Mouse (Mus musculus) CH12.LX (cell line): ENCODE data around the gene Rxrg. TPM values are rescaled to one million over a fixed set of nuclear protein-coding genes. Genes with fewer than 3 reads are reported as not detected.

Experiments
- DNase-seq: peaks from one replicate; pipeline ENCODE4 v3.0.0-alpha.2; 2013; ENCODE audit errors: extremely low read depth
- H3K27ac ChIP-seq: 2 replicates; pipeline ENCODE4 v1.5.1; 2012; ENCODE audit warnings: low read depth, mild to moderate bottlenecking, control low read depth, moderate library complexity; ENCODE audit not compliant: insufficient read depth
- H3K27me3 ChIP-seq: replicated peaks from 2 replicates; pipeline ENCODE3; 2012; ENCODE audit warnings: inconsistent platforms
- H3K36me3 ChIP-seq, 2 experiments: replicated peaks in 1 of 2; 2 replicates each; pipeline versions ENCODE3 to v1.6.1; 2012; ENCODE audit warnings: inconsistent platforms in 1 of 2, low read length in 1 of 2, mild to moderate bottlenecking in 1 of 2, mixed read lengths in 1 of 2, moderate library complexity in 1 of 2; ENCODE audit not compliant: control insufficient read depth in 1 of 2, insufficient read depth in 1 of 2
- H3K4me1 ChIP-seq, 2 experiments: 2 replicates each; pipeline ENCODE4 v1.6.1; 2012; ENCODE audit warnings: inconsistent platforms in 1 of 2, moderate library complexity in 1 of 2; ENCODE audit not compliant: insufficient read depth in 2 of 2, control insufficient read depth in 1 of 2
- H3K4me2 ChIP-seq: 2 replicates; pipeline ENCODE4 v1.6.1; 2012; ENCODE audit warnings: low read depth, mild to moderate bottlenecking, control low read depth; ENCODE audit not compliant: poor library complexity, insufficient read depth, severe bottlenecking
- H3K4me3 ChIP-seq, 3 experiments: fragments of 150-350 bp in 1 of 3; sonication (generic) in 1 of 3; replicated peaks in 1 of 3; 2 replicates each; pipeline versions ENCODE3 to v1.5.1; 2011 to 2012; ENCODE audit warnings: low read depth in 2 of 3, low read length in 2 of 3, mild to moderate bottlenecking in 2 of 3, moderate library complexity in 2 of 3, control low read depth in 1 of 3, improper control_type of control experiment in 1 of 3, inconsistent platforms in 1 of 3, mixed read lengths in 1 of 3; ENCODE audit not compliant: poor library complexity in 1 of 3
- H3K79me2 ChIP-seq: replicated peaks from 2 replicates; pipeline ENCODE4 v1.6.1; 2012; ENCODE audit warnings: mild to moderate bottlenecking, moderate library complexity; ENCODE audit not compliant: control insufficient read depth, poor library complexity, insufficient read depth, severe bottlenecking; ENCODE audit errors: extremely low read depth
- H3K9ac ChIP-seq: 2 replicates; pipeline ENCODE4 v1.6.1; 2012; ENCODE audit warnings: low read depth, mild to moderate bottlenecking, control low read depth, moderate library complexity; ENCODE audit not compliant: insufficient read depth
- H3K9me3 ChIP-seq: replicated peaks from 2 replicates; pipeline ENCODE3; 2012; ENCODE audit warnings: low read length, inconsistent platforms, mixed read lengths
- BHLHE40 ChIP-seq: IDR thresholded peaks from 2 replicates; pipeline ENCODE4 v1.6.1; 2011; ENCODE audit warnings: mild to moderate bottlenecking, low read depth, low read length, improper control_type of control experiment
- CHD2 ChIP-seq: IDR thresholded peaks from 2 replicates; pipeline ENCODE4 v1.6.1; 2011; ENCODE audit warnings: low read length, improper control_type of control experiment
- CTCF ChIP-seq, 2 experiments: IDR thresholded peaks in 1 of 2; conservative IDR thresholded peaks in 1 of 2; 2 replicates each; pipeline ENCODE4 v1.5.1; 2011 to 2012; ENCODE audit warnings: low read depth in 2 of 2, low read length in 2 of 2, improper control_type of control experiment in 1 of 2, inconsistent platforms in 1 of 2, mild to moderate bottlenecking in 1 of 2, moderate library complexity in 1 of 2
- E2F4 ChIP-seq: IDR thresholded peaks from 2 replicates; pipeline ENCODE4 v1.6.1; 2011; ENCODE audit warnings: low read depth, low read length, improper control_type of control experiment; ENCODE audit not compliant: insufficient replicate concordance
- EP300 ChIP-seq: IDR thresholded peaks from 2 replicates; pipeline ENCODE4 v1.6.1; 2011; ENCODE audit warnings: low read length, improper control_type of control experiment
- GABPA ChIP-seq: IDR thresholded peaks from 2 replicates; pipeline ENCODE4 v1.6.1; 2012; ENCODE audit warnings: low read depth, low read length, improper control_type of control experiment, inconsistent platforms; ENCODE audit not compliant: insufficient replicate concordance
- KAT2A ChIP-seq: IDR thresholded peaks from 2 replicates; pipeline ENCODE4 v1.6.1; 2012; ENCODE audit warnings: low read length, improper control_type of control experiment, inconsistent platforms; ENCODE audit not compliant: insufficient replicate concordance
- MAFK ChIP-seq: IDR thresholded peaks from 2 replicates; pipeline ENCODE4 v1.6.1; 2011; ENCODE audit warnings: low read length, improper control_type of control experiment; ENCODE audit not compliant: insufficient replicate concordance
- MAX ChIP-seq: IDR thresholded peaks from 2 replicates; pipeline ENCODE4 v1.6.1; 2011; ENCODE audit warnings: low read length, improper control_type of control experiment
- MAZ ChIP-seq: IDR thresholded peaks from 2 replicates; pipeline ENCODE4 v1.6.1; 2012; ENCODE audit warnings: low read depth, mild to moderate bottlenecking, inconsistent platforms, low read length, improper control_type of control experiment, moderate library complexity
- MEF2A ChIP-seq: IDR thresholded peaks from 2 replicates; pipeline ENCODE4 v1.6.1; 2014; ENCODE audit warnings: low read depth, mild to moderate bottlenecking, inconsistent platforms, low read length, improper control_type of control experiment, borderline replicate concordance
- NELFE ChIP-seq: IDR thresholded peaks from 2 replicates; pipeline ENCODE4 v1.6.1; 2011; ENCODE audit warnings: low read depth, low read length, improper control_type of control experiment
- NRF1 ChIP-seq: IDR thresholded peaks from 2 replicates; pipeline ENCODE4 v1.6.1; 2014; ENCODE audit warnings: low read depth, mild to moderate bottlenecking, inconsistent platforms, low read length, improper control_type of control experiment, moderate library complexity
- PAX5 ChIP-seq: IDR thresholded peaks from 2 replicates; pipeline ENCODE4 v1.6.1; 2012; ENCODE audit warnings: low read length, inconsistent platforms, mixed read lengths
- RAD21 ChIP-seq: IDR thresholded peaks from 2 replicates; pipeline ENCODE4 v1.6.1; 2011; ENCODE audit warnings: low read depth, mild to moderate bottlenecking, low read length, improper control_type of control experiment, moderate library complexity
- SMC3 ChIP-seq: IDR thresholded peaks from 2 replicates; pipeline ENCODE4 v1.6.1; 2011; ENCODE audit warnings: low read depth, low read length, improper control_type of control experiment
- UBTF ChIP-seq: IDR thresholded peaks from 2 replicates; pipeline ENCODE4 v1.6.1; 2012; ENCODE audit warnings: low read depth, mild to moderate bottlenecking, inconsistent platforms, low read length, improper control_type of control experiment, moderate library complexity
- USF1 ChIP-seq: IDR thresholded peaks from 2 replicates; pipeline ENCODE4 v1.6.1; 2014; ENCODE audit warnings: low read depth, mild to moderate bottlenecking, inconsistent platforms, low read length, improper control_type of control experiment
- USF2 ChIP-seq: conservative IDR thresholded peaks from 2 replicates; pipeline ENCODE4 v1.6.1; 2011; ENCODE audit warnings: low read depth, low read length, improper control_type of control experiment
- ZMIZ1 ChIP-seq: IDR thresholded peaks from 2 replicates; pipeline ENCODE4 v1.6.1; 2012; ENCODE audit warnings: low read depth, mild to moderate bottlenecking, inconsistent platforms, low read length, improper control_type of control experiment
- ZNF384 ChIP-seq: IDR thresholded peaks from 2 replicates; pipeline ENCODE4 v1.6.1; 2012; ENCODE audit warnings: low read depth, low read length, improper control_type of control experiment, inconsistent platforms
- dilution Hi-C: fragments of 300-500 bp; cut with MboI; formaldehyde crosslinking; loops from 2 replicates; pipeline ENCODE4 v1.14.3; 2020; ENCODE audit warnings: low sequenced_read_pairs; ENCODE audit not compliant: extremely low pct_unique_long_range_greater_than_20kb, extremely low pct_ligation_motif_present
- in situ Hi-C: fragments of 300-500 bp; cut with MboI; formaldehyde crosslinking; loops from 3 replicates; pipeline ENCODE4 v1.14.3; 2019; ENCODE audit warnings: low sequenced_read_pairs, low pct_ligation_motif_present, low pct_unique_long_range_greater_than_20kb, mixed read lengths
- polyA plus RNA-seq: library from polyadenylated mRNA; unstranded; fragments of >175 nt; gene quantifications from 2 replicates; pipeline ENCODE4 v1.2.1, GENCODE M21; 2012; ENCODE audit warnings: low read depth; ENCODE audit not compliant: insufficient read length
- total RNA-seq, 2 experiments: library from RNA; depleted of rRNA; stranded (reverse); fragments of 300-350 nt in 1 of 2; fragments of >200 nt in 1 of 2; gene quantifications; 2 replicates each; pipeline ENCODE4 v1.2.3; 2012 to 2014

The Rxrg gene
- total and polyA plus RNA-seq, 3 experiments, result not detected

DNA sequence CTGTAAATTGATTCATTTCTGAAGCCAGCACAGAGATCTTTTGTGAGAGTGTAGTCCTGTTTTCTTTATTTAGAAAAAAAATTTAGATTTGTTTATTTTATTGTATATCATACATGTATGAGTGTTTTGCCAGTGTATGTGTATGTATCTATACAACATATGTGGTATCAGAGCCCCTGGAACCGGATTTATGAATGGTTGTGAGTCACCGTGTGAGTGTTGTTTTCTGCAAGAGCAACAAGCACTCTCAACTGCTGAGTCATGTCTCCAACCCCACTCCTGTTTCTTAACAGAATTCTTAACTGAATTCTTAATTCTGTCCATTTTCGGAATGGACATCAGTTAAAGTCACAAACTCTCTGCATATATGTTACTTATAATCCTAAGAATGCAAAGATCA, 19.1 kb upstream of the Rxrg start:
- dilution Hi-C loops, result no loop called here
- in situ Hi-C loops, result no loop called here

DNA sequence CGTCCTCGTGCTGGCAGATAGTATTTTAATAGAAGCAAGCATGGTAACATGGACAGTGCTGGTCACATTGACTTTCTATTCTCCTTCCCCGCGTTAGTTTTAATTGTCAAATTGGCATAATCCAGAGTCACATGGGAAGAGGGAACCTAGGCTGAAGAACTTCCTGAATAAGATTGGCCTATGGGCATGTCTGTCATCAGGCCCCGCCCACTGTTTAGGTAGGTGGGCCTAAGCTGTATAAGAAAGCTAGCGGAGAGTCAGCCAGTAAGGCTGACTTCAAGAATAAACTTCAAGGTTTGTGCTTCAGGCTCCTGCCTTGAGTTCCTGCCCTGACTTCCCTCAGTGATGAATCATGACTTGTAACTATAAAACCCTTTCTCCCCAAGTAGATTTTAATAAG, 15.0 kb upstream of the Rxrg start:
- dilution Hi-C loops, result no loop called here
- no peak overlapping the region for H3K4me3 ChIP-seq
- no peak for TF ChIP-seq EP300
- no peak for TF ChIP-seq BHLHE40
- no peak for TF ChIP-seq CHD2
- TF ChIP-seq USF2, result no peak
- TF ChIP-seq PAX5, result no peak
- no peaks in the 10 kb centered on the region for H3K36me3 ChIP-seq
- H3K4me2 ChIP-seq, result no peak overlapping the region
- peaks cover 6% of the 10 kb centered on the region for H3K27me3 ChIP-seq
- no peaks in the 10 kb centered on the region for H3K79me2 ChIP-seq
- in situ Hi-C loops, result no loop called here
- DNase-seq, result no peak
- H3K4me1 ChIP-seq, result no peaks in the 10 kb centered on the region
- no peak overlapping the region for H3K27ac ChIP-seq
- no peaks in the 10 kb centered on the region for H3K9me3 ChIP-seq
- H3K9ac ChIP-seq, result no peak overlapping the region

More for the DNA sequence above, 19.1 kb upstream of the Rxrg start:
- H3K27ac ChIP-seq, result no peak overlapping the region
- no peaks in the 10 kb centered on the region for H3K9me3 ChIP-seq
- H3K79me2 ChIP-seq, result no peaks in the 10 kb centered on the region
- TF ChIP-seq CTCF (conservative IDR thresholded peaks at IDR 0.05 in 1 of 2, IDR thresholded peaks at IDR 0.05 in 1 of 2; ENCODE audit: low read depth in 2 of 2, low read length in 2 of 2) (no peak), NELFE (no peak), ZMIZ1 (no peak), USF1 (no peak), SMC3 (no peak), CHD2 (no peak), ZNF384 (no peak), MAZ (no peak), UBTF (no peak), EP300 (no peak), MEF2A (no peak), RAD21 (no peak)
- DNase-seq, result no peak
- H3K9ac ChIP-seq, result no peak overlapping the region
- H3K4me3 ChIP-seq, result no peak overlapping the region
- H3K27me3 ChIP-seq, result peaks cover 14% of the 10 kb centered on the region
- H3K36me3 ChIP-seq, result no peaks in the 10 kb centered on the region
- H3K4me1 ChIP-seq, result no peaks in the 10 kb centered on the region
- H3K4me2 ChIP-seq, result no peak overlapping the region

DNA sequence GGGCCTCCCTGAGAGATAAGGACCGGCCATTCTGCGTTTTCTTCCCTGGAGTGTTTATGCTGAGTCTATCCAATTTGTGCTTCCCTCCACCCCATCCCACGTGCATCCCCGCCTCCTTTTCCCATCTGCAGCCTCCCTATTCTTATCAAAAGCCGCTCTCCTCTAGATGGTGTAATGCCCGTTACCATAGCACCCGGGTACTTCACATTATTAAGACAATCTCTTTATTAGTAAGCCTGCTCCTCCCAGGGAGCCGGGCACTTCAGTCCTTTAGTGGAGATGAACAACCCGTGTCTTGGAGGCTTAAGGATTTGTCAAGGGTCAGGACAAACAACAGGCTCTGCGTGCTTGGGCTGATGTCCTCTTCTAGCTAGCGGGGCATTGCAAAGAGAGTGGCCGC, 14.3 kb upstream of the Rxrg start:
- H3K36me3 ChIP-seq, result no peaks in the 10 kb centered on the region
- H3K27me3 ChIP-seq, result peaks cover 6% of the 10 kb centered on the region
- no peak for TF ChIP-seq E2F4
- no peak for TF ChIP-seq GABPA
- TF ChIP-seq NRF1, result no peak
- no peak for TF ChIP-seq SMC3
- no peak for TF ChIP-seq KAT2A
- TF ChIP-seq PAX5, result no peak
- TF ChIP-seq MAX, result no peak
- TF ChIP-seq MAFK, result no peak
- TF ChIP-seq BHLHE40, result no peak
- H3K4me2 ChIP-seq, result no peak overlapping the region
- in situ Hi-C loops, result no loop called here
- dilution Hi-C loops, result no loop called here
- peaks cover 0 to 3% of the 10 kb centered on the region in 2 experiments; a peak in 2 of 4 replicates for H3K4me1 ChIP-seq
- no peaks in the 10 kb centered on the region for H3K79me2 ChIP-seq
- DNase-seq, result no peak
- H3K27ac ChIP-seq, result no peak overlapping the region
- no peaks in the 10 kb centered on the region for H3K9me3 ChIP-seq
- H3K4me3 ChIP-seq, result no peak overlapping the region
- H3K9ac ChIP-seq, result no peak overlapping the region
